Mouse (Mus musculus) limb, embryonic 12.5 days (tissue): ENCODE measurements around the gene Gskip. TPM values are rescaled to one million over a fixed set of nuclear protein-coding genes. Genes with fewer than 3 reads are reported as not detected.

Experiments used
- ATAC-seq: fragments of 200-750 bp; cut with Nextera tagmentation; 2 replicates; pipeline ENCODE4 v1.8.0; 2017; ENCODE audit warnings: low read depth, moderate TSS enrichment; ENCODE audit not compliant: insufficient number of reproducible peaks, insufficient read depth, low FRiP score, low TSS enrichment
- H3K27ac ChIP-seq: fragments of 300-500 bp; sonication (generic); 2 replicates; pipeline ENCODE4 v1.5.1; 2016; ENCODE audit warnings: mild to moderate bottlenecking, moderate library complexity
- H3K27me3 ChIP-seq: fragments of 300-500 bp; sonication (generic); 2 replicates; pipeline ENCODE4 v1.6.1; 2016; ENCODE audit warnings: mild to moderate bottlenecking, moderate library complexity
- H3K36me3 ChIP-seq: fragments of 300-500 bp; sonication (generic); 2 replicates; pipeline ENCODE4 v1.6.1; 2016; ENCODE audit warnings: mild to moderate bottlenecking, moderate library complexity
- H3K4me1 ChIP-seq: fragments of 300-500 bp; sonication (generic); replicated peaks from 2 replicates; pipeline ENCODE4 v1.6.1; 2016
- H3K4me2 ChIP-seq: fragments of 300-500 bp; sonication (generic); 2 replicates; pipeline ENCODE4 v1.6.1; 2016; ENCODE audit warnings: mild to moderate bottlenecking, moderate library complexity
- H3K4me3 ChIP-seq: fragments of 300-500 bp; sonication (generic); replicated peaks from 2 replicates; pipeline ENCODE4 v1.5.1; 2016; ENCODE audit warnings: mild to moderate bottlenecking
- H3K9ac ChIP-seq: fragments of 300-500 bp; sonication (generic); replicated peaks from 2 replicates; pipeline ENCODE4 v1.6.1; 2016; ENCODE audit warnings: mild to moderate bottlenecking, moderate library complexity
- H3K9me3 ChIP-seq: fragments of 300-500 bp; sonication (generic); 2 replicates; pipeline ENCODE4 v1.6.1; 2016; ENCODE audit warnings: mild to moderate bottlenecking, moderate library complexity
- WGBS: fragments of 180-500 bp; shearing (Covaris S2); methylation state at CpG from one replicate; pipeline ENCODE4 v1.1.7; 2016; 5-methylcytosine and 5-hydroxymethylcytosine counted together
- polyA plus RNA-seq: library from polyadenylated mRNA; unstranded; fragments of >200 nt; fragmentation: Nextera tagmentation; extraction: Ambion mirVana; gene quantifications from 2 replicates; pipeline ENCODE4 v1.2.1, GENCODE M21; 2016

Gene Gskip
- polyA plus RNA-seq, 1 experiment from 2014 or later, result 36.2 TPM

- H3K4me1 ChIP-seq, result peaks cover 10% of the 10 kb centered on the region
- no peaks in the 10 kb centered on the region for H3K36me3 ChIP-seq
- no peak overlapping the region for H3K27ac ChIP-seq
- H3K4me2 ChIP-seq, result no peak overlapping the region
- no peak overlapping the region for H3K4me3 ChIP-seq
- no peak for ATAC-seq
- WGBS, result 53% methylated on average over 1 of the region's 1 CpGs
- no peaks in the 10 kb centered on the region for H3K9me3 ChIP-seq
- no peak overlapping the region for H3K9ac ChIP-seq
- no peaks in the 10 kb centered on the region for H3K27me3 ChIP-seq
These were observed 40.0 kb downstream of the Gskip start for GRCm38 (mm10) chr12:105724616-105725015.

DNA sequence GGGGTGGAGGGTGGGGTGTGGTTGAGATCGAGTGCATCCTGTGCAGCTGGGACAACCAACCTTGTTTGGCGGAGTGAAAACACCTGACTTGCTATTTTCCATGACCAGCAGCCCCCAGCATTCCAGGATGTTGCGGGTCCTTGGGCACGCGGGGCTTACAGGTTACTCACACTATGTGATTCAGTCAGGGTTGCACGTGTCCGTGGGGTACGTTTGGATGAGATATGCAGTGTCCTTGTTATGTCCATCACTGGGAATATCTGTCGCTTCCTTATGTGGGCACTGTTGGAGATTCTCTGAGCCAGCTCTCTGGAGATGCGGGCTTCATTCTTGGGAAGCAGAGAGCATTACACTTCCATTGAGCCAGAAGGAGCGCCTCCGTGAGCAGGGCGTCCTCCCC is 41.1 kb downstream of the Gskip start:
- no peak overlapping the region for H3K27ac ChIP-seq
- no peak overlapping the region for H3K4me2 ChIP-seq
- peaks cover 10% of the 10 kb centered on the region for H3K4me1 ChIP-seq
- H3K36me3 ChIP-seq, result no peaks in the 10 kb centered on the region
- H3K4me3 ChIP-seq, result no peak overlapping the region
- no peak overlapping the region for H3K9ac ChIP-seq
- WGBS, result 79% methylated on average over 13 of the region's 13 CpGs
- H3K9me3 ChIP-seq, result no peaks in the 10 kb centered on the region
- H3K27me3 ChIP-seq, result no peaks in the 10 kb centered on the region
- no peak for ATAC-seq

GRCm38 (mm10) chr12:105727268-105727667 is 42.6 kb downstream of the Gskip start:
- Histone ChIP-seq H3K27ac (no peak overlapping the region), H3K4me1 (peaks cover 10% of the 10 kb centered on the region), H3K4me3 (no peak overlapping the region), H3K9ac (no peak overlapping the region), H3K4me2 (no peak overlapping the region), H3K36me3 (no peaks in the 10 kb centered on the region), H3K27me3 (no peaks in the 10 kb centered on the region), H3K9me3 (no peaks in the 10 kb centered on the region)
- ATAC-seq, result no peak
- WGBS, result 82% methylated on average over 3 of the region's 3 CpGs

DNA sequence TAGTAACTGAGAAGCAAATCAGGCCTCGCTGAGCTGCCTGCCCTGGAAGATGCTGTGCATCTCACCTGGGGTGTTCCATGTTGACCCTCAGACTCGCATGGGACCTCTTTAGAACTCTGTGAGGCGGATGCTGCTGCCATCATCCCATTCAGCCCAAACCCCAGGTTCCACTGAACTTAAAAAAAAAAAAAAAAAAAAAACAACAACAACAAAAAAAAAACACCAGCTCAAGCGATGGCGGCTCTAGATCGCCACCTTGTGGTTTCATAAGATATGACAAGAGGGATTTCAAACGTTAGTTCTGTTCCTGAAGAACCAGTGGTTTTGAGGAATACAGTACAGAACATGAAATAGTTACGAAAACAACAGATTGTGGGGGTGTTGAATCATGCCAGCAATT is 43.3 kb downstream of the Gskip start:
- Histone ChIP-seq H3K4me2 (no peak overlapping the region), H3K4me3 (no peak overlapping the region), H3K36me3 (no peaks in the 10 kb centered on the region), H3K9ac (no peak overlapping the region), H3K9me3 (no peaks in the 10 kb centered on the region), H3K4me1 (peaks cover 10% of the 10 kb centered on the region), H3K27ac (no peak overlapping the region), H3K27me3 (no peaks in the 10 kb centered on the region)
- WGBS, result 25% methylated on average over 8 of the region's 8 CpGs
- no peak for ATAC-seq

GRCm38 (mm10) chr12:105730851-105731460 is 46.3 kb downstream of the Gskip start:
- ATAC-seq, result no peak
- Histone ChIP-seq H3K4me3 (no peak overlapping the region), H3K4me1 (no peaks in the 10 kb centered on the region), H3K36me3 (no peaks in the 10 kb centered on the region), H3K9me3 (no peaks in the 10 kb centered on the region), H3K4me2 (no peak overlapping the region), H3K27ac (no peak overlapping the region), H3K27me3 (no peaks in the 10 kb centered on the region), H3K9ac (no peak overlapping the region)
- 82% methylated on average over 6 of the region's 6 CpGs for WGBS

DNA sequence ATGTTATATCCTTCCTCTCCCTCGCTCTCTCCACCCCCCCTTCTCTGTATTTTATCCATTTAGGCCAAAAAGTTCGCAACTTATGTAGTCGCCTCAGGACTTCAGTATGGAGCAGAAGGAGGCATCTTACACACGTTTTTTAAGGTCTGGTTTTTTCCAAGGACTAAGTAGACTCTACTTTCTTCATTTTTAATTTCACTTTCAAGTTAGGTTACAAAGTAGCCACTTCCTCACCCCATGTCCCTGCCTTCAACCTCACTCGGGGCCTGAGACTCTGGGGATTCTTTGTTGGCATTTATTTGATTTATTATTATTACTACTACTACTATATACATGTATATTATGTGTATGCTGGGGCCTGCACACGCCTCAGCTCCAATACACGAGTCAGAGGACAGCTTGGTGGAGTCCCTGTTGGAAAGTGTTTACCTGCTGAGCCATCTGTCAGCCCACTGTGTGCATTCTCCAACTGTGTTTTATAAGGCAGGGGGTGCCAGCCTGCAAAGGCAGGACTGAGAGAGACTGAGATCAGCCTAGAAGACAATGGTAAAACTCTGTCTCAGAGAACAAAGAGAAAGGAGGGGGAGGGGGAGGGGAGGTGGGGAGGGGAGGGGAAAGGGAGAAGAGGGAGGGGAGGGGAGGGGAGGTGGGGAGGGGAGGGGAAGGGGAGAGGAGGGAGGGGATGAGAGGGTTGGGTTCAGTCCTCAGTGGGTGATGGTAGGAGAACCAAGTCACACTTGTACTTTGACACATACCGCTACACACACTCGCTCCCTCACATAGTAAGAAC is 48.9 kb downstream of the Gskip start:
- H3K27ac ChIP-seq, result no peak overlapping the region
- no peak overlapping the region for H3K4me2 ChIP-seq
- no peak overlapping the region for H3K9ac ChIP-seq
- no peaks in the 10 kb centered on the region for H3K9me3 ChIP-seq
- H3K36me3 ChIP-seq, result no peaks in the 10 kb centered on the region
- 76% methylated on average over 9 of the region's 9 CpGs for WGBS
- no peak overlapping the region for H3K4me3 ChIP-seq
- no peaks in the 10 kb centered on the region for H3K27me3 ChIP-seq
- H3K4me1 ChIP-seq, result 0 out of 2 replicates have a peak, but pooled peaks cover 3% of the 10 kb centered on the region
- ATAC-seq, result no peak

GRCm38 (mm10) chr12:105735226-105735888 is 50.7 kb downstream of the Gskip start:
- Histone ChIP-seq H3K9me3 (no peaks in the 10 kb centered on the region), H3K9ac (no peak overlapping the region), H3K4me2 (no peak overlapping the region), H3K27ac (no peak overlapping the region), H3K4me1 (peaks cover 7% of the 10 kb centered on the region; the same call in 1 of the 2 replicates), H3K4me3 (no peak overlapping the region), H3K27me3 (no peaks in the 10 kb centered on the region), H3K36me3 (no peaks in the 10 kb centered on the region)
- no peak for ATAC-seq
- WGBS, result 76% methylated on average over 7 of the region's 7 CpGs

DNA sequence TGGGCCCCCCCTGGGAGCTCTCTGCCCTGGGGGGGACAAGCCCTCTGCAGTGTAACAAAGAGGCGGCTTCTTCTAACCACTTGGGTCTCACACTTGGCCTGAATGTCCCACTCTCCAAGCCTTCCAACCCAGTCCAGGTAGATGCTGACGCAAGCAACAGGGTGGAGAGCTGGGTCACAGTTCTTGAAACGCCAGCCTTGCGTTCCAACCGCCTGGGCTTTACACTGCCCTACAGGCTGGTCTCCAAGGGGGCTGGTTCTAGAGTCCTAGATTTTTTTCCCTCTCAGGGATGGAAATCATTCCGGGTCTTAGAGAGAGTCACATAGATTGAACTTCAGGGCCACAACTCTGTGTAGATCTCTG is 51.2 kb downstream of the Gskip start:
- no peak overlapping the region for H3K9ac ChIP-seq
- H3K9me3 ChIP-seq, result no peaks in the 10 kb centered on the region
- no peak for ATAC-seq
- no peak overlapping the region for H3K4me3 ChIP-seq
- H3K27ac ChIP-seq, result no peak overlapping the region
- no peaks in the 10 kb centered on the region for H3K27me3 ChIP-seq
- H3K4me1 ChIP-seq, result peaks cover 7% of the 10 kb centered on the region; the same call in 1 of the 2 replicates
- no peaks in the 10 kb centered on the region for H3K36me3 ChIP-seq
- no peak overlapping the region for H3K4me2 ChIP-seq
- WGBS, result 88% methylated on average over 6 of the region's 6 CpGs

- no peak overlapping the region for H3K9ac ChIP-seq
- H3K4me1 ChIP-seq, result peaks cover 7% of the 10 kb centered on the region; the same call in 1 of the 2 replicates
- H3K4me3 ChIP-seq, result no peak overlapping the region
- ATAC-seq, result no peak
- no peaks in the 10 kb centered on the region for H3K9me3 ChIP-seq
- H3K27me3 ChIP-seq, result no peaks in the 10 kb centered on the region
- 65% methylated on average over 15 of the region's 15 CpGs for WGBS
- H3K27ac ChIP-seq, result no peak overlapping the region
- H3K36me3 ChIP-seq, result no peaks in the 10 kb centered on the region
- H3K4me2 ChIP-seq, result no peak overlapping the region
These were observed 53.9 kb downstream of the Gskip start for GRCm38 (mm10) chr12:105738316-105739096.

DNA sequence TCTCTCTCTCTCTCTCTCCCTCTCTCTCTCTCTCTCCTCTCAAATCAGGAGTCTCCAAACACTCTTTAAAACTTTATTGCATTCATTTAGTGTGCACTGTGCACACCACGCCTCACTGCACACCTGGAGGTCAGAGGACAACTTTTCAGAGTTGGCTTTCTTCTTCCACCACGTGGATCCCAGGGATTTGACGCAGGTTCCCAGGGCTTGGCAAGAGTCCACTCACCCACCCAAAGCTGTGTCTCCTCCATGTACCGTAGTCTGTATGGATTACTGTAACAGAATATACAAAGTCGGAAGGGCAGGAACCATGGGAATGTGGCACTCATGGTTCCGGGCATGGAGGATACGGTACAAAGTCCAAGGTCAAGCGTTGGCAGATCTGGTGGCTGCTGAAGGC is 55.0 kb downstream of the Gskip start:
- Histone ChIP-seq H3K9me3 (no peaks in the 10 kb centered on the region), H3K27me3 (no peaks in the 10 kb centered on the region), H3K36me3 (no peaks in the 10 kb centered on the region), H3K4me3 (no peak overlapping the region), H3K4me2 (no peak overlapping the region), H3K4me1 (peaks cover 7% of the 10 kb centered on the region; the same call in 1 of the 2 replicates), H3K27ac (no peak overlapping the region), H3K9ac (no peak overlapping the region)
- ATAC-seq, result no peak
- 80% methylated on average over 8 of the region's 8 CpGs for WGBS

GRCm38 (mm10) chr12:105748114-105748513 is 63.5 kb downstream of the Gskip start:
- Histone ChIP-seq H3K4me3 (no peak overlapping the region), H3K36me3 (no peaks in the 10 kb centered on the region), H3K4me1 (no peaks in the 10 kb centered on the region), H3K9me3 (no peaks in the 10 kb centered on the region), H3K27ac (no peak overlapping the region), H3K9ac (no peak overlapping the region), H3K27me3 (no peaks in the 10 kb centered on the region), H3K4me2 (no peak overlapping the region)
- ATAC-seq, result no peak
- WGBS, result 89% methylated on average over 5 of the region's 5 CpGs
